Mouse (Mus musculus): ENCODE measurements at regions not wholly inside any gene's neighbourhood (a gene's known extent, or its start where the extent isn't known, plus 50 kb on each side); places are given as distances from the start of the nearest gene placed in this dataset.

DNA sequence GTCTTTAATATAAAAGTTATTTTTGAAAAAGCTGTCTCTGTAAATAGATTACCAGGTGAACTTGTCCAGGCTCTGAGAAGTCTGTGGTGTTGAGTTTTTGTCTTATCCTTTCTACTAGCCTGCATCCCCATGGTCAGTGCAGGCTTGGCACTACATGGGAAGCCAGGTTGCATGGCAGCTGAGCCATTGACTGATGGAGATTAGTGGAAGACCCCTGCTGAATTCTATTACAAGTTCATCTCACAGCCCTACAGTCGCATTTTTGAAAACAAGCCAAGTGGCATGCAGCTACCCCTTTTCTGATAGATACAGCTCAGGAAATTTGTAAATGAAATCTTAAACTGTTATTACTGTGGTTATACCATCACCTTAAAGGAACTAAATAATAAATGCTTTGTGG, 101.2 kb upstream of the Fam184a start:
- in situ Hi-C loops (cut with MboI; ENCODE audit: unreplicated experiment in 2 of 2): loop anchor here (25.0 kb wide), 2 partner anchors 710 to 1110 kb away; no protein-coding TSS in a partner anchor

DNA sequence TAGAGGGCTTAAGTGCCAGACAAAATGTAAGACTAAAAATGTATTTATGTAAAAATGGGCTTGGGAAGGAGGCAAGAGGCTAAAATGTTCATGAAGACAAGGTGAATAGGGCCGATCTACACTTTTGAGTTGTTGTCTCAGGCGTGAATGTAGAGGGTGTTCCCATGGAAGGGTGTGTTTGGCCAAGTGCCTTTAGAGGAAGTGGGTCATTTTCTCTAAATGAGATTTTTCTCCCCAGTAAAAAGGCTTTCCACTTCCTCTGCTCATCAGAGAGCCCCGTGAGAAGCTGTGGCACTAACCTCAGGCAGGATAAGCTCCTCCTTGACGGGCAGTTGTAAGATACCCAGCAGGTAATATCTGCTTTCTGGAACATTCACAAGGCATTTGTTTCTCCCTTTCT, 99.6 kb upstream of the Fam184a start:
- in situ Hi-C loops (cut with MboI; ENCODE audit: unreplicated experiment in 2 of 2): loop anchor here (25.0 kb wide), 2 partner anchors 712 to 1112 kb away; no protein-coding TSS in a partner anchor

DNA sequence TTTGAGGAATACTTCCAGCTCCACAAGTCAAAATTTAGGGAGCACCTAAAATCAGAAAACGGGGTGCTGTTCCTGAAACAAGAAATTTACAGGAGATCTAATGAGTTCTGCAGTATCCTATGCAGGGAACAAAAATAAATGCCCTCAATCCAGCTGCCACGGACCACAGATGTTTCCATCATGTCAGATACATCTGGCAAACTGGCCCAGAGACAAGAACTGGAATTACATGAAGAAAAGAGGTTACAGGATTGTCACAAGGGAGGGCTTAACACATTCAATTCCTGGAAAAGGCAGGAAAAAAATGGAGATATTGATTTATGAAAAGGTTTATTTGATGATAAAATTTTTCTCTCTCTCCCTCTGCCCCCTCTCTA, 62.3 kb upstream of the Fam184a start:
- in situ Hi-C loops (cut with MboI; ENCODE audit: unreplicated experiment in 2 of 2): loop anchor here in 1 of 2 experiments (10.0 kb wide), 1 partner anchor 232 kb away; no protein-coding TSS in a partner anchor

DNA sequence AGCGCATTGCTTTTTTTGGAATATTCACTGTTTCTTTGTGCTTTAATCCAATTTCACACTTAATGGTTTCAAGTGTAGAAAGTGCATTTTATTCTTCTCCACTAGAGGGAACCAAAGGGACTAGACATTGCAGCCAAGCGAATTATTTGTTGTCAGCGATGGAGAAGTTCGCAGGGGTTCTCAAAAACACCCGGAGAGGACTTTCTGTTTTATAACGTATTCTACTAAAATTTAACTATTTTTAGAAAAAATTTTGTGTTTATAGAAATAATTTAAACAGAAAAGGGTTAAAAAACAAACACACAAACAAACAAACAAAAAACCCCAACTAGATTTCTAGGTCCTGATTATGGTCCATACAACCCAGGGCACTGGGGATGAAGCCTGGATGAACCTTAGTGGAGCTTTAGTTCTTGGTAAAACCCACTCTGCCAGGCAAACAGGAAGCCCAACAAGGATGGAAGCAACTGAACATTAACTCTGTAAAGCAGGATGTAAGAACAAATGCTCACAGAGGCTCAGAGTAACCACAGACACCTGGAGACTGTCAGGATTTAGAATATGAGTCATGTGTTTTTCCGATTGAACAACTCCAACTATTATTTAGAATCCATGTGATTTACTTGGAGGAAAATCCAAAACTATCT, 61.8 kb upstream of the Fam184a start:
- in situ Hi-C loops (cut with MboI; ENCODE audit: unreplicated experiment in 2 of 2): loop anchor here in 1 of 2 experiments (10.0 kb wide), 1 partner anchor 232 kb away; no protein-coding TSS in a partner anchor

DNA sequence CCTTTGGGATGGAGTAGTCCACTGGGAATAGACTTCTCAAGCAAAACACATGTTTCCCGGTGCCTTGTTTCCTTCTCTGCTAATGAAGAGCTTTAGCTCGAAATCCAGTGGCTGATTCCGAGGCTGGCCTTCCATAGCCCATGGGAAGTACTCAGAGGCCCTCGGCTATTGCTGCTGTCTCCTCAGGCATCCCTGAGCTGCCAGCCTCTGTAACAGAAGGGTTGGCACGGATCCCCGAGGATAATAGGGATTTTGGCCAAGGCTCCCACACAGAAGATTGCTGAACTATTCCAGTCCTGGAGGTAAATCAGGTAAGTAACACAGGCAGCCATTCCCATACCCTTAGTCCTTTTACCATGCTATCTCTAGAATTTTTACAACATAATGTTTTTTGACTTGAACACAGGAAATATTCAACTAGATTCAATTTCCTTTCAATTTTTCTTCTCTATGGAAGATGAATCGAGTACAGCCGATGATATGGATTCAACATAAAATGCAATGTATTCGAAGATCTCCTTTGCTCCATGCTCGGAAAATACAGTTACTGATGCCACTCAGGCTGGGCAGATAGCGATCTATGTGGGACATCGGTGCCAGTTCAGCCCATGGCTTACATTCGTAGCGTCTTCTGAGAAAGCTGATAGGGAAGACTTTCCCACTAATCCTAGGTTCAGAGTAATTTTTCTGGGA, 61.1 kb upstream of the Fam184a start:
- in situ Hi-C loops (cut with MboI; ENCODE audit: unreplicated experiment in 2 of 2): loop anchor here in 1 of 2 experiments (10.0 kb wide), 1 partner anchor 233 kb away; no protein-coding TSS in a partner anchor

DNA sequence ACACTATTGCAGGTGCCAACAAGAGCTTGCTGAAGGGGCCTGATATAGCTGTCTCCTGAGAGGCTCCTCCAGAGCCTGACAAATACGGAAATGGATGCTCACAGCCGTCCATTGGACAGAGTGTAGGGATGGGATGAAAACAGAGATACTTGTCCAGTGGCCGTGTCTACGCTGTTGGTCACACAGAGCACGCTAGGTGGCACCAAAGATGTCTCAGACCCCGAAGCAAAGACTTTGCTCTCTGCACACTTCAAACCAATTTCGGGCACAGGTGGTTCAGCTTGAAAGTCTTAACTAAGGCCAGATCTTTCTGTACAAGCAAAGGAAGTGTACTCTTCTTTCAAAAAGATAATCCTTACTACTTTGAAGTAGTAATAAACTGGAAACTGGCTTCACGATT, 55.8 kb upstream of the Fam184a start:
- in situ Hi-C loops (cut with MboI; ENCODE audit: unreplicated experiment in 2 of 2): no loop called here

DNA sequence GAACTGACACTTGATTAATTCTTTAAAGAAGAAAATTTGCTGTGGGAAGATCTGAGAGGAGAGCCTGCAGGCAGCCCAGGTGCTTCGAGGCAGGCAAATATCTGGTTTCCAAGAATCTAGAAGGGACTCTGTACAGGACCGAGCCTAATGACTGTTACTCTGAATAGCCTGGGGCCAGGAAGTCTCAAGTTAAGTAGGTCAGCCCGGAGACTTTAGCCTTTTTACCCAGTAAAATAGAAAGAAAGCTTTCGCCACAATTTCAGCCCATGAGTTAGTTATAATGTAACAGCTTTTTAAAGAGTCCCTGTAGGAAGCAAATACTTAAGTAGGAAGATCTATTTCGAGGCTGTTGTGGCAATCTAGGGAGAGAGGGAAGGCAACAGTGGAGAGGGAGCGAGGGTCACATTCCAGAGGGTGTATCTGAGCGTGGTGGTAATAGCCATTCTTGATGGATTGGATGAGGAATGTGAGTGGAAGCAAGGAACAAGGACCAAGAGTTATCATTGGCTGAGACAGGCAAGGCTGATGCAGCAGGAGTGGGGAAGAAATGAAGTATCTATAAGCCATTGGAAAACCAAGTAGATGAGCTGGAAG, 50.2 kb upstream of the Fam184a start:
- in situ Hi-C loops (cut with MboI; ENCODE audit: unreplicated experiment in 2 of 2): loop anchor here in 1 of 2 experiments (5.0 kb wide), 2 partner anchors 164 to 1961 kb away; no protein-coding TSS in a partner anchor

Data from v-Abl transformed pro-B cells (cell line).